Mouse (Mus musculus): ENCODE results near the gene Angptl4. TPM values are rescaled to one million over a fixed set of nuclear protein-coding genes. Genes with fewer than 3 reads are reported as not detected.
"Not testable (repeated sequence)": the region's sequence is repeated elsewhere in the genome, so short reads cannot be mapped to it uniquely, and the experiment has no call there.

Angptl4 gene
- polyA plus RNA-seq, 1 experiment from 2014 or later = 43.2 TPM

GRCm38 (mm10) chr17:33754656-33755055 is 27.0 kb downstream of the Angptl4 start:
- ATAC-seq (ENCODE audit: insufficient number of reproducible peaks, insufficient read depth, low FRiP score, low TSS enrichment, low read depth) = no peak
- Histone ChIP-seq H3K9ac (replicated peaks) (no peak overlapping the region), H3K4me3 (replicated peaks) (no peak overlapping the region), H3K27ac (no peak overlapping the region), H3K4me1 (replicated peaks) (peaks cover 46% of the 10 kb centered on the region), H3K36me3 (peaks cover 49% of the 10 kb centered on the region), H3K4me2 (no peak overlapping the region), H3K27me3 (no peaks in the 10 kb centered on the region), H3K9me3 (no peaks in the 10 kb centered on the region)
- 68% methylated on average over 1 of the region's 1 CpGs for WGBS

- 94% methylated on average over 2 of the region's 2 CpGs for WGBS
- Histone ChIP-seq H3K9ac (replicated peaks) (no peak overlapping the region), H3K27me3 (no peaks in the 10 kb centered on the region), H3K9me3 (no peaks in the 10 kb centered on the region), H3K4me2 (no peak overlapping the region), H3K4me1 (replicated peaks) (peaks cover 26% of the 10 kb centered on the region), H3K27ac (no peak overlapping the region), H3K36me3 (peaks cover 67% of the 10 kb centered on the region), H3K4me3 (replicated peaks) (no peak overlapping the region)
- no peak for ATAC-seq (ENCODE audit: insufficient number of reproducible peaks, insufficient read depth, low FRiP score, low TSS enrichment, low read depth)
These were observed 29.3 kb downstream of the Angptl4 start for GRCm38 (mm10) chr17:33752297-33752696.

- H3K4me3 ChIP-seq (replicated peaks) = no peak overlapping the region
- H3K4me2 ChIP-seq = no peak overlapping the region
- no peak overlapping the region for H3K9ac ChIP-seq (replicated peaks)
- peaks cover 63% of the 10 kb centered on the region for H3K36me3 ChIP-seq
- no peaks in the 10 kb centered on the region for H3K27me3 ChIP-seq
- H3K9me3 ChIP-seq = no peaks in the 10 kb centered on the region
- no peak overlapping the region for H3K27ac ChIP-seq
- peaks cover 15% of the 10 kb centered on the region for H3K4me1 ChIP-seq (replicated peaks)
- ATAC-seq (ENCODE audit: insufficient number of reproducible peaks, insufficient read depth, low FRiP score, low TSS enrichment, low read depth) = no peak
These were observed 30.4 kb downstream of the Angptl4 start for GRCm38 (mm10) chr17:33751181-33751580.

GRCm38 (mm10) chr17:33749451-33749850 is 32.2 kb downstream of the Angptl4 start:
- H3K27me3 ChIP-seq = no peaks in the 10 kb centered on the region
- 0 out of 2 replicates have a peak, but pooled peaks cover 3% of the 10 kb centered on the region for H3K4me1 ChIP-seq (replicated peaks)
- H3K4me3 ChIP-seq (replicated peaks) = no peak overlapping the region
- H3K36me3 ChIP-seq = peaks cover 72% of the 10 kb centered on the region
- H3K4me2 ChIP-seq = no peak overlapping the region
- no peaks in the 10 kb centered on the region for H3K9me3 ChIP-seq
- H3K9ac ChIP-seq (replicated peaks) = no peak overlapping the region
- H3K27ac ChIP-seq = no peak overlapping the region
- WGBS = 95% methylated on average over 5 of the region's 5 CpGs
- no peak for ATAC-seq (ENCODE audit: insufficient number of reproducible peaks, insufficient read depth, low FRiP score, low TSS enrichment, low read depth)

- Histone ChIP-seq H3K9me3 (no peaks in the 10 kb centered on the region), H3K4me1 (replicated peaks) (no peaks in the 10 kb centered on the region), H3K27ac (no peak overlapping the region), H3K9ac (replicated peaks) (no peak overlapping the region), H3K4me3 (replicated peaks) (no peak overlapping the region), H3K36me3 (peaks cover 55% of the 10 kb centered on the region), H3K27me3 (no peaks in the 10 kb centered on the region), H3K4me2 (no peak overlapping the region)
- ATAC-seq (ENCODE audit: insufficient number of reproducible peaks, insufficient read depth, low FRiP score, low TSS enrichment, low read depth) = no peak
- WGBS = 78% methylated on average over 2 of the region's 2 CpGs
These were observed 35.6 kb downstream of the Angptl4 start for GRCm38 (mm10) chr17:33746011-33746410.

- no peak for ATAC-seq (ENCODE audit: insufficient number of reproducible peaks, insufficient read depth, low FRiP score, low TSS enrichment, low read depth)
- H3K4me2 ChIP-seq = no peak overlapping the region
- H3K27ac ChIP-seq = no peak overlapping the region
- H3K4me1 ChIP-seq (replicated peaks) = no peaks in the 10 kb centered on the region
- H3K4me3 ChIP-seq (replicated peaks) = no peak overlapping the region
- peaks cover 44% of the 10 kb centered on the region for H3K36me3 ChIP-seq
- 89% methylated on average over 5 of the region's 5 CpGs for WGBS
- H3K9ac ChIP-seq (replicated peaks) = no peak overlapping the region
- H3K9me3 ChIP-seq = no peaks in the 10 kb centered on the region
- H3K27me3 ChIP-seq = no peaks in the 10 kb centered on the region
These were observed 36.8 kb downstream of the Angptl4 start for GRCm38 (mm10) chr17:33744686-33745384.

GRCm38 (mm10) chr17:33742420-33742819 is 39.2 kb downstream of the Angptl4 start:
- 94% methylated on average over 1 of the region's 1 CpGs for WGBS
- Histone ChIP-seq H3K9me3 (no peaks in the 10 kb centered on the region), H3K9ac (replicated peaks) (no peak overlapping the region), H3K4me1 (replicated peaks) (no peaks in the 10 kb centered on the region), H3K4me2 (no peak overlapping the region), H3K4me3 (replicated peaks) (no peak overlapping the region), H3K36me3 (peaks cover 19% of the 10 kb centered on the region), H3K27ac (no peak overlapping the region), H3K27me3 (no peaks in the 10 kb centered on the region)
- ATAC-seq (ENCODE audit: insufficient number of reproducible peaks, insufficient read depth, low FRiP score, low TSS enrichment, low read depth) = no peak

- not testable (repeated sequence) for H3K4me1 ChIP-seq (replicated peaks); H3K27ac ChIP-seq
These were observed 48.1 kb downstream of the Angptl4 start for GRCm38 (mm10) chr17:33733526-33733925.

GRCm38 (mm10) chr17:33732556-33733083 is 49.0 kb downstream of the Angptl4 start:
- not testable (repeated sequence) for H3K9ac ChIP-seq (replicated peaks); H3K4me3 ChIP-seq (replicated peaks); H3K9me3 ChIP-seq; H3K27me3 ChIP-seq; H3K27ac ChIP-seq; H3K36me3 ChIP-seq; H3K4me1 ChIP-seq (replicated peaks); H3K4me2 ChIP-seq; ATAC-seq (ENCODE audit: insufficient number of reproducible peaks, insufficient read depth, low FRiP score, low TSS enrichment, low read depth)
- WGBS = 77% methylated on average over 9 of the region's 9 CpGs

More at GRCm38 (mm10) chr17:33733526-33733925, 48.1 kb downstream of the Angptl4 start:
- not testable (repeated sequence) for H3K9ac ChIP-seq (replicated peaks); H3K4me3 ChIP-seq (replicated peaks); H3K36me3 ChIP-seq; H3K4me2 ChIP-seq; H3K9me3 ChIP-seq; ATAC-seq (ENCODE audit: insufficient number of reproducible peaks, insufficient read depth, low FRiP score, low TSS enrichment, low read depth); H3K27me3 ChIP-seq
- WGBS = 75% methylated on average over 10 of the region's 10 CpGs

- no peak overlapping the region for H3K27ac ChIP-seq
- H3K4me3 ChIP-seq (replicated peaks) = no peak overlapping the region
- no peaks in the 10 kb centered on the region for H3K4me1 ChIP-seq (replicated peaks)
- H3K36me3 ChIP-seq = no peaks in the 10 kb centered on the region
- H3K9ac ChIP-seq (replicated peaks) = no peak overlapping the region
- no peak for ATAC-seq (ENCODE audit: insufficient number of reproducible peaks, insufficient read depth, low FRiP score, low TSS enrichment, low read depth)
- WGBS = 79% methylated on average over 2 of the region's 2 CpGs
- no peaks in the 10 kb centered on the region for H3K9me3 ChIP-seq
- H3K4me2 ChIP-seq = no peak overlapping the region
- H3K27me3 ChIP-seq = no peaks in the 10 kb centered on the region
These were observed 52.4 kb downstream of the Angptl4 start for GRCm38 (mm10) chr17:33729215-33729614.

GRCm38 (mm10) chr17:33728396-33728795 is 53.2 kb downstream of the Angptl4 start:
- Histone ChIP-seq H3K4me1 (replicated peaks) (no peaks in the 10 kb centered on the region), H3K27me3 (no peaks in the 10 kb centered on the region), H3K9me3 (no peaks in the 10 kb centered on the region), H3K4me2 (no peak overlapping the region), H3K4me3 (replicated peaks) (no peak overlapping the region), H3K27ac (no peak overlapping the region), H3K36me3 (no peaks in the 10 kb centered on the region), H3K9ac (replicated peaks) (no peak overlapping the region)
- ATAC-seq (ENCODE audit: insufficient number of reproducible peaks, insufficient read depth, low FRiP score, low TSS enrichment, low read depth) = no peak
- 75% methylated on average over 2 of the region's 2 CpGs for WGBS
